In the genomic region with DNA sequence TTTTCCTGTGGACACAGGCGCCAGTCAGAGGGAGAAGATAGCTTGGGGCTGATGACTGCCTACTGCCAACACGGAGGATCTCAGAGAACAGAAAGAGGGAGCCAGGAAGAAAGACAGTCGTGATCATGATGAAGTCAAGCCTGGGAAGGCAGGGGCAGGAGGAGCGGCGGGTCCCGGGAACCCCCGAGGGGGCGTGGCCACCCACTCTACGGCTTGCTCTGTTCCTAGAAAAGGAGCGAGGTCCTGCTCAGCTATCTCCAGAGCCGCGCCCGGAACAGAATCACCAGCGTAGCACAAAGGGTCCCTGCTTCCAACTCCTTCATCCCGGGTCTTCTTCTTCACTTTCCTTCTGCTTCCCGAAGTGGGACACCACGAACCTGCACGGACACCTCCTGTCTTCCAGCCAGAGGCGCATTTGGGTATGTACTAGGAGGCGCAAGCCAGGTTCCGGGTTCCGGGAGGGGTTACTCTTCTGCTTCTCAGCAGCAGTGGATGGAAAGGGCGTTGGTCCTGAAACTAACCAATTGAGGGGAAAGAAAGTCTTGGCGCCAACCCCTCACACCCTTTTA, we compare ENCODE assay signal across 7 mouse cellular contexts. TPM values are rescaled to one million over a fixed set of nuclear protein-coding genes. Genes with fewer than 3 reads are reported as not detected.
DNase-seq lines count a peak whose midpoint lies in the region; ATAC-seq and TF ChIP-seq lines count a peak whose summit lies in the region.

Gene Gm8773 (plus strand): TSS at position 51 of the 569 bp plus-strand sequence.

- 1% methylated on average over 24 of the region's 24 CpGs for WGBS in lung, embryonic 15.5 days
- 3% methylated on average over 24 of the region's 24 CpGs for WGBS in lung, adult 2 months
- 1% methylated on average over 24 of the region's 24 CpGs for WGBS in forebrain, embryonic 14.5 days
- 1% methylated on average over 24 of the region's 24 CpGs for WGBS in intestine, embryonic 16.5 days
- WGBS in midbrain, embryonic 11.5 days = 2% methylated on average over 24 of the region's 24 CpGs

- no peak for TF ChIP-seq CTCF in lung, adult 2 months (IDR thresholded peaks at IDR 0.05; ENCODE audit: insufficient read depth, low read length)

- H3K4me3 ChIP-seq in lung, embryonic 15.5 days = peak within 1 kb of the TSS; percentile 46
- no peak within 1 kb of the TSS for H3K4me3 ChIP-seq in lung, adult 2 months (replicated peaks; ENCODE audit: extremely low read depth, low read depth, low read length)
- H3K4me3 ChIP-seq in brown adipose tissue, adult 24 weeks (ENCODE audit: insufficient read depth, low read depth, low read length) = peak within 1 kb of the TSS; percentile 25; the same call in 1 of the 2 replicates
- peak within 1 kb of the TSS; percentile 51 for H3K4me3 ChIP-seq in forebrain, embryonic 14.5 days (ENCODE audit: low read depth, low read length)
- peak within 1 kb of the TSS; percentile 51 for H3K4me3 ChIP-seq in intestine, embryonic 16.5 days (ENCODE audit: low read length)
- H3K4me3 ChIP-seq in midbrain, embryonic 11.5 days (ENCODE audit: low read depth, low read length) = peak within 1 kb of the TSS; percentile 51

- H3K4me1 ChIP-seq in lung, embryonic 15.5 days = no peaks in the 10 kb centered on the region
- H3K4me1 ChIP-seq in lung, adult 2 months (ENCODE audit: control insufficient read depth, insufficient read depth, low read length) = no peaks in the 10 kb centered on the region
- H3K4me1 ChIP-seq in brown adipose tissue, adult 24 weeks (ENCODE audit: control insufficient read depth, insufficient read depth, insufficient read length, low read length) = peaks cover 2% of the 10 kb centered on the region; the same call in 1 of the 2 replicates
- no peaks in the 10 kb centered on the region; the same call in 1 of the 2 replicates for H3K4me1 ChIP-seq in forebrain, embryonic 14.5 days (ENCODE audit: control insufficient read depth, insufficient read depth, low read length)
- H3K4me1 ChIP-seq in intestine, embryonic 16.5 days (ENCODE audit: control insufficient read depth, insufficient read depth, low read length) = no peaks in the 10 kb centered on the region
- no peaks in the 10 kb centered on the region for H3K4me1 ChIP-seq in midbrain, embryonic 11.5 days (ENCODE audit: control insufficient read depth, insufficient read depth, low read length)

- TF ChIP-seq POLR2A in lung, adult 2 months (IDR thresholded peaks at IDR 0.05; ENCODE audit: borderline replicate concordance, extremely low read depth, low read depth, low read length) = no peak

- peak within 1 kb of the TSS; percentile 21 for H3K9ac ChIP-seq in lung, embryonic 15.5 days
- peak within 1 kb of the TSS; percentile 66 for H3K9ac ChIP-seq in forebrain, embryonic 14.5 days (ENCODE audit: low read length)
- peak within 1 kb of the TSS; percentile 46 for H3K9ac ChIP-seq in intestine, embryonic 16.5 days (ENCODE audit: low read depth, low read length)
- H3K9ac ChIP-seq in midbrain, embryonic 11.5 days (ENCODE audit: low read length) = peak within 1 kb of the TSS; percentile 60

- H3K4me2 ChIP-seq in lung, embryonic 15.5 days = peak within 1 kb of the TSS; percentile 83
- H3K4me2 ChIP-seq in forebrain, embryonic 14.5 days (ENCODE audit: low read length) = peak within 1 kb of the TSS; percentile 81
- peak within 1 kb of the TSS; percentile 66 for H3K4me2 ChIP-seq in intestine, embryonic 16.5 days (ENCODE audit: low read depth, low read length)
- peak within 1 kb of the TSS; percentile 86 for H3K4me2 ChIP-seq in midbrain, embryonic 11.5 days

- no peak within 1 kb of the TSS for H3K27ac ChIP-seq in lung, embryonic 15.5 days
- H3K27ac ChIP-seq in brown adipose tissue, adult 24 weeks (replicated peaks; ENCODE audit: low read depth, low read length) = no peak within 1 kb of the TSS
- no peak within 1 kb of the TSS for H3K27ac ChIP-seq in forebrain, embryonic 14.5 days (ENCODE audit: low read depth, low read length)
- no peak within 1 kb of the TSS for H3K27ac ChIP-seq in intestine, embryonic 16.5 days (ENCODE audit: low read length)
- no peak within 1 kb of the TSS for H3K27ac ChIP-seq in midbrain, embryonic 11.5 days (ENCODE audit: low read depth, low read length)

- peak; percentile 84; the same call in 1 of the 2 replicates for ATAC-seq in lung, embryonic 15.5 days (ENCODE audit: borderline replicate concordance, extremely low read depth, low FRiP score, low TSS enrichment)
- ATAC-seq in forebrain, embryonic 14.5 days = peak; percentile 90
- ATAC-seq in intestine, embryonic 16.5 days = peak; percentile 85
- peak; percentile 93 for ATAC-seq in midbrain, embryonic 11.5 days (ENCODE audit: low FRiP score)

- no peaks in the 10 kb centered on the region for H3K9me3 ChIP-seq in lung, embryonic 15.5 days
- no peaks in the 10 kb centered on the region for H3K9me3 ChIP-seq in forebrain, embryonic 14.5 days (replicated peaks; ENCODE audit: control insufficient read depth, low read length)
- no peaks in the 10 kb centered on the region for H3K9me3 ChIP-seq in intestine, embryonic 16.5 days (ENCODE audit: control insufficient read depth, low read length)
- no peaks in the 10 kb centered on the region for H3K9me3 ChIP-seq in midbrain, embryonic 11.5 days (ENCODE audit: control insufficient read depth, low read length)

- no peak for DNase-seq in lung, adult 2 months
- DNase-seq in forebrain, embryonic 14.5 days (ENCODE audit: low spot score) = peak; percentile 51
- peak; percentile 92 for DNase-seq in midbrain, embryonic 11.5 days (ENCODE audit: low spot score, missing footprints)
- peak; percentile 50 for DNase-seq in testis, postnatal 10 days (ENCODE audit: low spot score)

- H3K27me3 ChIP-seq in lung, embryonic 15.5 days = peaks cover 17% of the 10 kb centered on the region; the same call in 1 of the 2 replicates
- 0 out of 2 replicates have a peak, but pooled peaks cover 3% of the 10 kb centered on the region for H3K27me3 ChIP-seq in forebrain, embryonic 14.5 days (replicated peaks; ENCODE audit: control insufficient read depth, insufficient read depth, low read length)
- no peaks in the 10 kb centered on the region for H3K27me3 ChIP-seq in intestine, embryonic 16.5 days (replicated peaks; ENCODE audit: control insufficient read depth, insufficient read depth, low read length)
- H3K27me3 ChIP-seq in midbrain, embryonic 11.5 days (ENCODE audit: control insufficient read depth, insufficient read depth, low read length) = no peaks in the 10 kb centered on the region; the same call in 1 of the 2 replicates

- H3K36me3 ChIP-seq in lung, embryonic 15.5 days = no peaks in the 10 kb centered on the region
- no peaks in the 10 kb centered on the region for H3K36me3 ChIP-seq in forebrain, embryonic 14.5 days (ENCODE audit: control insufficient read depth, insufficient read depth, low read length)
- no peaks in the 10 kb centered on the region for H3K36me3 ChIP-seq in intestine, embryonic 16.5 days (ENCODE audit: control insufficient read depth, insufficient read depth, low read length)
- no peaks in the 10 kb centered on the region for H3K36me3 ChIP-seq in midbrain, embryonic 11.5 days (ENCODE audit: control insufficient read depth, insufficient read depth, low read length)

RNA-seq across cellular contexts. Expression of gene Gm8773, which starts in this region (rescaled TPM):
- 0.83 and 1.0 TPM in 2 replicates for polyA plus RNA-seq in lung, embryonic 15.5 days (2015; fragmentation: Nextera tagmentation; extraction: Ambion mirVana)
- polyA plus RNA-seq in lung, adult 2 months (2012; rRNA removed) = 0.08 and 0.11 TPM in 2 replicates
- not detected in 2 replicates for polyA plus RNA-seq in brown adipose tissue, adult 24 weeks (2012; ENCODE audit: insufficient read depth, insufficient read length, missing spikeins)
- 11.3 TPM in 2 replicates for polyA plus RNA-seq in forebrain, embryonic 14.5 days (2014; fragmentation: Nextera tagmentation; extraction: Ambion mirVana)
- polyA plus RNA-seq in intestine, embryonic 16.5 days (2015; fragmentation: Nextera tagmentation; extraction: Ambion mirVana) = 1.5 TPM in 2 replicates
- polyA plus RNA-seq in midbrain, embryonic 11.5 days (2014; fragmentation: Nextera tagmentation; extraction: Ambion mirVana) = 4.5 and 4.7 TPM in 2 replicates
